In the genomic region with DNA sequence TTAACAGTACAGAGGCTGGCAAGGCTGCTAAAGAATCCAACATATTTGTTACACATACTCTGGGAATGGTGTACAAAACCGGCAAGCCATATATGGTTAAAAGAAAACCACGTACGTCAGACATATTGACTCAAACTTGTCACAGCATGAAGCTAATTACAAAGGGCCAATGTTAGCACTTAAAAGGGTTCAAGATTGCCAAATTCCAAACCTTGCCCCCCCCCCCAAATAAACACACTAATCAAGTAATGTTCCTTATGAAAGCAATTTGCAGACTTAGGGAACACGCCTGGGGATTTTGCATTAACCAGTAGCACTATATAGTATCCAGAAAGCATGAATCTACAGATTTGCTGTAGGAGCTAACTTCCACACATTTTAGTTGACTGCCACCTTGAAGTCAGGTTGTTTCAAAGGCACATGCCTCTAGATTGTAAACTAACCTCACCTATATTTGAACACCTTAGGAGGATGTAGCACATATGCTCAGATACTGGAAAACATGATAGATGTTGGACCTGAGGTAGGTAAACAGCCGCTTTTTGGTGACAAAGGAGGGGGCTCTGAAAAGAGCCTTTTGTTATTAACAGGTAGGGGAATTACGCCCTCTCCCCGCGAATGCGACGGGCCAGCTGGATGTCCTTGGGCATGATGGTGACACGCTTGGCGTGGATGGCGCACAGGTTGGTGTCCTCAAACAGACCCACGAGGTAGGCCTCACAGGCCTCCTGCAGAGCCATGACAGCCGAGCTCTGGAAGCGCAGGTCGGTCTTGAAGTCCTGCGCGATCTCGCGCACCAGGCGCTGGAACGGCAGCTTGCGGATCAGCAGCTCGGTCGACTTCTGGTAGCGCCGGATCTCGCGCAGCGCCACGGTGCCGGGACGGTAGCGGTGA, we compare ENCODE assay signal across 8 mouse cellular contexts. TPM values are rescaled to one million over a fixed set of nuclear protein-coding genes. Genes with fewer than 3 reads are reported as not detected.
DNase-seq lines count a peak whose midpoint lies in the region; ATAC-seq lines count a peak whose summit lies in the region.
"Not testable (repeated sequence)": the region's sequence is repeated elsewhere in the genome, so short reads cannot be mapped to it uniquely, and the experiment has no call there.

No protein-coding gene starts in this region.

- H3K9me3 ChIP-seq in forebrain, embryonic 15.5 days; hindbrain, embryonic 16.5 days (ENCODE audit: control insufficient read depth, low read length); limb, embryonic 12.5 days: not testable (repeated sequence)

- WGBS in forebrain, embryonic 15.5 days: under 1% methylated on average over 23 of the region's 35 CpGs
- WGBS in hindbrain, embryonic 16.5 days: under 1% methylated on average over 14 of the region's 35 CpGs
- WGBS in limb, embryonic 12.5 days: 1% methylated on average over 15 of the region's 35 CpGs

- peaks cover 57% of the 10 kb centered on the region for H3K4me1 ChIP-seq in forebrain, embryonic 15.5 days
- H3K4me1 ChIP-seq in hindbrain, embryonic 16.5 days (ENCODE audit: control insufficient read depth, insufficient read depth, low read depth, low read length): peaks cover 35% of the 10 kb centered on the region
- peaks cover 41% of the 10 kb centered on the region for H3K4me1 ChIP-seq in limb, embryonic 12.5 days (replicated peaks)

- not testable (repeated sequence) for H3K27me3 ChIP-seq in forebrain, embryonic 15.5 days; hindbrain, embryonic 16.5 days (replicated peaks; ENCODE audit: control insufficient read depth, insufficient read depth, low read length); limb, embryonic 12.5 days

- peak overlapping the region; percentile 67 for H3K9ac ChIP-seq in forebrain, embryonic 15.5 days (replicated peaks)
- H3K9ac ChIP-seq in hindbrain, embryonic 16.5 days (ENCODE audit: low read depth, low read length): peak overlapping the region; percentile 59
- peak overlapping the region; percentile 74 for H3K9ac ChIP-seq in limb, embryonic 12.5 days (replicated peaks)

- peak overlapping the region; percentile 46 for H3K4me3 ChIP-seq in forebrain, embryonic 15.5 days
- peak overlapping the region; percentile 37 for H3K4me3 ChIP-seq in hindbrain, embryonic 16.5 days (ENCODE audit: low read length)
- peak overlapping the region; percentile 44 for H3K4me3 ChIP-seq in limb, embryonic 12.5 days (replicated peaks)

- DNase-seq in NIH3T3 (ENCODE audit: low read depth): peak; percentile 57
- peak; percentile 22 to 34 for DNase-seq in cerebellum, postnatal 25 days
- peak; percentile 29 to 33 for DNase-seq in right cerebral cortex, adult 2 months (ENCODE audit: low spot score in 2 of 2)
- peak; percentile 45 to 55 for DNase-seq in thymus, postnatal 36 days

- peak overlapping the region; percentile 77 for H3K4me2 ChIP-seq in forebrain, embryonic 15.5 days (replicated peaks)
- peak overlapping the region; percentile 74 for H3K4me2 ChIP-seq in hindbrain, embryonic 16.5 days (ENCODE audit: low read length)
- H3K4me2 ChIP-seq in limb, embryonic 12.5 days: peak overlapping the region; percentile 65

- not testable (repeated sequence) for H3K36me3 ChIP-seq in forebrain, embryonic 15.5 days; hindbrain, embryonic 16.5 days (ENCODE audit: control insufficient read depth, insufficient read depth, low read length); limb, embryonic 12.5 days

- H3K27ac ChIP-seq in forebrain, embryonic 15.5 days (replicated peaks): peak overlapping the region; percentile 88
- peak overlapping the region; percentile 68 for H3K27ac ChIP-seq in hindbrain, embryonic 16.5 days (ENCODE audit: low read depth, low read length)
- peak overlapping the region; percentile 92 for H3K27ac ChIP-seq in limb, embryonic 12.5 days

- not testable (repeated sequence) for ATAC-seq in forebrain, embryonic 15.5 days (replicated peaks); hindbrain, embryonic 16.5 days; limb, embryonic 12.5 days (ENCODE audit: insufficient number of reproducible peaks, insufficient read depth, low FRiP score, low TSS enrichment, low read depth)
- peak; percentile 7 for ATAC-seq in megakaryocyte-erythroid progenitor cell, adult 5-6 weeks (replicated peaks; ENCODE audit: low FRiP score, low TSS enrichment, poor library complexity, severe bottlenecking)

RNA-seq across cellular contexts. Expression of a gene that starts 0.6 kb away (rescaled TPM):
- polyA plus RNA-seq in forebrain, embryonic 15.5 days (2015; fragmentation: Nextera tagmentation; extraction: Ambion mirVana): 79.3 and 101 TPM in 2 replicates
- polyA plus RNA-seq in hindbrain, embryonic 16.5 days (2015; fragmentation: Nextera tagmentation; extraction: Ambion mirVana): 19.4 and 19.7 TPM in 2 replicates
- polyA plus RNA-seq in limb, embryonic 12.5 days (2016; fragmentation: Nextera tagmentation; extraction: Ambion mirVana): 163 and 202 TPM in 2 replicates
- 310 and 340 TPM in 2 replicates for total RNA-seq in megakaryocyte-erythroid progenitor cell, adult 5-6 weeks (2014; fragmentation: Nextera tagmentation)
- 88.3 and 299 TPM in 2 replicates for total RNA-seq in megakaryocyte-erythroid progenitor cell, adult 5-6 weeks (2017)

RNA-seq across cellular contexts. Expression of a gene that starts 2.2 kb away (rescaled TPM):
- polyA plus RNA-seq in forebrain, embryonic 15.5 days (2015; fragmentation: Nextera tagmentation; extraction: Ambion mirVana): 9.6 and 13.7 TPM in 2 replicates
- 2.7 and 3.1 TPM in 2 replicates for polyA plus RNA-seq in hindbrain, embryonic 16.5 days (2015; fragmentation: Nextera tagmentation; extraction: Ambion mirVana)
- 40.4 and 49.4 TPM in 2 replicates for polyA plus RNA-seq in limb, embryonic 12.5 days (2016; fragmentation: Nextera tagmentation; extraction: Ambion mirVana)
- total RNA-seq in megakaryocyte-erythroid progenitor cell, adult 5-6 weeks (2014; fragmentation: Nextera tagmentation): 569 and 631 TPM in 2 replicates
- 1,368 and 2,131 TPM in 2 replicates for total RNA-seq in megakaryocyte-erythroid progenitor cell, adult 5-6 weeks (2017)

RNA-seq across cellular contexts. Expression of a gene that starts 4.4 kb away (rescaled TPM):
- polyA plus RNA-seq in forebrain, embryonic 15.5 days (2015; fragmentation: Nextera tagmentation; extraction: Ambion mirVana): 2.6 and 3.0 TPM in 2 replicates
- 1.2 TPM in 1 of 2 replicates, not detected in the other for polyA plus RNA-seq in hindbrain, embryonic 16.5 days (2015; fragmentation: Nextera tagmentation; extraction: Ambion mirVana)
- polyA plus RNA-seq in limb, embryonic 12.5 days (2016; fragmentation: Nextera tagmentation; extraction: Ambion mirVana): 16.8 and 19.0 TPM in 2 replicates
- 4.6 and 28.8 TPM in 2 replicates for total RNA-seq in megakaryocyte-erythroid progenitor cell, adult 5-6 weeks (2014; fragmentation: Nextera tagmentation)
- 538 and 611 TPM in 2 replicates for total RNA-seq in megakaryocyte-erythroid progenitor cell, adult 5-6 weeks (2017)

RNA-seq across cellular contexts. Expression of a gene that starts 4.7 kb away (rescaled TPM):
- 0.67 and 1.9 TPM in 2 replicates for polyA plus RNA-seq in forebrain, embryonic 15.5 days (2015; fragmentation: Nextera tagmentation; extraction: Ambion mirVana)
- not detected in 2 replicates for polyA plus RNA-seq in hindbrain, embryonic 16.5 days (2015; fragmentation: Nextera tagmentation; extraction: Ambion mirVana)
- 1.5 and 3.9 TPM in 2 replicates for polyA plus RNA-seq in limb, embryonic 12.5 days (2016; fragmentation: Nextera tagmentation; extraction: Ambion mirVana)
- 19.6 and 62.9 TPM in 2 replicates for total RNA-seq in megakaryocyte-erythroid progenitor cell, adult 5-6 weeks (2014; fragmentation: Nextera tagmentation)
- total RNA-seq in megakaryocyte-erythroid progenitor cell, adult 5-6 weeks (2017): 33.7 and 54.7 TPM in 2 replicates

RNA-seq across cellular contexts. Expression of a gene that starts 27.4 kb away (rescaled TPM):
- 12.2 and 15.4 TPM in 2 replicates for polyA plus RNA-seq in forebrain, embryonic 15.5 days (2015; fragmentation: Nextera tagmentation; extraction: Ambion mirVana)
- polyA plus RNA-seq in hindbrain, embryonic 16.5 days (2015; fragmentation: Nextera tagmentation; extraction: Ambion mirVana): 4.0 and 4.4 TPM in 2 replicates
- polyA plus RNA-seq in limb, embryonic 12.5 days (2016; fragmentation: Nextera tagmentation; extraction: Ambion mirVana): 36.6 and 45.0 TPM in 2 replicates
- total RNA-seq in megakaryocyte-erythroid progenitor cell, adult 5-6 weeks (2014; fragmentation: Nextera tagmentation): 395 and 796 TPM in 2 replicates
- total RNA-seq in megakaryocyte-erythroid progenitor cell, adult 5-6 weeks (2017): 0.72 and 1.2 TPM in 2 replicates
